Mouse (Mus musculus) midbrain, postnatal 0 days (tissue): ENCODE measurements around the gene Tpcn2. TPM values are rescaled to one million over a fixed set of nuclear protein-coding genes. Genes with fewer than 3 reads are reported as not detected.

Experiments used
- ATAC-seq: fragments of 200-750 bp; cut with Nextera tagmentation; 2 replicates; pipeline ENCODE4 v1.8.0; 2017; ENCODE audit warnings: moderate number of reproducible peaks, mild to moderate bottlenecking, moderate TSS enrichment, moderate library complexity; ENCODE audit not compliant: low FRiP score
- DNase-seq: peaks from one replicate; pipeline ENCODE4 v3.0.0-alpha.2; 2015; ENCODE audit warnings: low spot score
- H3K27ac ChIP-seq: fragments of 300-500 bp; sonication (generic); 2 replicates; pipeline ENCODE4 v1.5.1; 2014; ENCODE audit warnings: low read depth, mild to moderate bottlenecking, low read length, mixed read lengths
- H3K27me3 ChIP-seq: fragments of 300-500 bp; sonication (generic); 2 replicates; pipeline ENCODE4 v1.6.1; 2014; ENCODE audit warnings: low read length, control low read depth, mixed read lengths; ENCODE audit not compliant: insufficient read depth
- H3K36me3 ChIP-seq: fragments of 300-500 bp; sonication (generic); 2 replicates; pipeline ENCODE4 v1.6.1; 2014; ENCODE audit warnings: low read length, control low read depth, mixed read lengths; ENCODE audit not compliant: insufficient read depth
- H3K4me1 ChIP-seq: fragments of 300-500 bp; sonication (generic); 2 replicates; pipeline ENCODE4 v1.6.1; 2014; ENCODE audit warnings: mild to moderate bottlenecking, control low read depth, antibody characterized with exemption, low read length, mixed read lengths; ENCODE audit not compliant: insufficient read depth
- H3K4me2 ChIP-seq: fragments of 300-500 bp; sonication (generic); 2 replicates; pipeline ENCODE4 v1.6.1; 2014; ENCODE audit warnings: low read depth, mild to moderate bottlenecking, low read length, mixed read lengths; ENCODE audit not compliant: poor library complexity, severe bottlenecking
- H3K4me3 ChIP-seq: fragments of 300-500 bp; sonication (generic); 2 replicates; pipeline ENCODE4 v1.5.1; 2014; ENCODE audit warnings: low read depth, mild to moderate bottlenecking, low read length, moderate library complexity
- H3K9ac ChIP-seq: fragments of 300-500 bp; sonication (generic); replicated peaks from 2 replicates; pipeline ENCODE4 v1.6.1; 2014; ENCODE audit warnings: mild to moderate bottlenecking, low read length, moderate library complexity, mixed read lengths; ENCODE audit not compliant: poor library complexity, severe bottlenecking
- H3K9me3 ChIP-seq: fragments of 300-500 bp; sonication (generic); 2 replicates; pipeline ENCODE4 v1.6.1; 2016; ENCODE audit warnings: low read length, control low read depth
- CTCF ChIP-seq: IDR thresholded peaks from 2 replicates; pipeline ENCODE4 v1.5.1; 2016; ENCODE audit warnings: antibody characterized with exemption, mild to moderate bottlenecking
- WGBS: fragments of 180-500 bp; shearing (Covaris S2); extraction: QIAGEN DNeasy Blood & Tissue Kit; methylation state at CpG from one replicate; pipeline ENCODE4 v1.1.7; 2014; 5-methylcytosine and 5-hydroxymethylcytosine counted together
- polyA plus RNA-seq: library from polyadenylated mRNA; unstranded; fragments of >200 nt; fragmentation: Nextera tagmentation; extraction: Ambion mirVana; gene quantifications from 2 replicates; pipeline ENCODE4 v1.2.1, GENCODE M21; 2015
- total RNA-seq: library from RNA; depleted of rRNA; stranded (reverse); fragments of >200 nt; gene quantifications from 2 replicates; pipeline ENCODE4 v1.2.3, GENCODE M21; 2014

Gene Tpcn2
- total and polyA plus RNA-seq, 2 experiments from 2014 or later: 1.5 to 2.8 TPM

DNA sequence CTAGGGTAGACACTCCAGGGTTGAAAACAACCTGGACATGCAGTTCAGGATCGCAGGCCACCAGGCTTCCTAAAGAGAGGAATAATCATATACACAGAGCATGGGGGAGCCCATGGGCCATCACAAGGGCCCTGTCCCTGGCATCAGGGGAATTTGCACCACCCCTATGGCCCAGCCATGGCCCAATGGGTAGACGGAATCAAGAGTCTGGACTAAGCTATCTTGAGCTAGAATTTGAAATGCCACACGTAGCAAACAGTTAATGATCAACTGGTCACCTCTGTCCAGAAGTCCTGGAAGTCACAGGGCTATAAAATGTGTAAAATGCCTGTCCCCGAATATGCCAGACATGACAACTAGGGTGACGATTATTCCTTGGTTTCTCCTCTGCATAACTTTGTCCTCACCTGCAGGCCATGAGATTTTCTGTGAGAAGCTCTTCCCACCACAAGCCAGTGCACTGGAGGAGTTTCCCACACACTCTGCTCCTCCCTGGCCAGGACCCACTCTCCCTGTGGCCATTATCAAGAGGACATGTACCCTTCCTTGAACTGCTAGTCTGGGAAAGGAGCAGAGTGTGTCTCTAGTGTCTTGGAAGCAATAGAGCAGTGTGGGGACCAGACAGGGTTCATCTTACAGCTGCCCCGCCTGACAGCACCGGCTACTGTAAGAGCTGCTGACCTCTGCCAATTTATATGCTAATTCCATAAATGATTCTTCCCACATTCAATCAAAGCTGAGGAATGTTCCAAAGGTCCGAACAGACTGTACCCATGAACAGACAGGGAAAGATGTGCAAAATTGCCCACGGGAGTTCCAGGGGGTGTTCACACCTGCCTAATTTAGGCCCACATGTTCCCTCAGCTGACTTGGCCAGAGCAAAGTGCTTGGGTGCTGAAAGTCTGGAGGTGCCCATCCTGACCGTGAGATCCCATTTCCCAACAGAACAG, 48.7 kb downstream of the Tpcn2 start:
- Histone ChIP-seq H3K27ac (no peak overlapping the region), H3K4me2 (no peak overlapping the region), H3K4me3 (no peak overlapping the region), H3K9ac (no peak overlapping the region), H3K27me3 (no peaks in the 10 kb centered on the region), H3K36me3 (no peaks in the 10 kb centered on the region), H3K4me1 (no peaks in the 10 kb centered on the region), H3K9me3 (no peaks in the 10 kb centered on the region)
- ATAC-seq (no peak), DNase-seq (no peak)
- no peak for TF ChIP-seq CTCF
- WGBS: 84% methylated on average over 10 of the region's 10 CpGs

GRCm38 (mm10) chr7:145231659-145232058, 52.2 kb downstream of the Tpcn2 start:
- Histone ChIP-seq H3K9ac (no peak overlapping the region), H3K27ac (no peak overlapping the region), H3K27me3 (no peaks in the 10 kb centered on the region), H3K4me1 (no peaks in the 10 kb centered on the region), H3K36me3 (no peaks in the 10 kb centered on the region), H3K9me3 (no peaks in the 10 kb centered on the region), H3K4me2 (no peak overlapping the region), H3K4me3 (no peak overlapping the region)
- TF ChIP-seq CTCF: no peak
- no peak for ATAC-seq
- WGBS: 81% methylated on average over 9 of the region's 9 CpGs
- DNase-seq: no peak

GRCm38 (mm10) chr7:145226641-145227040, 57.2 kb downstream of the Tpcn2 start:
- DNase-seq (no peak), ATAC-seq (no peak)
- Histone ChIP-seq H3K4me1 (no peaks in the 10 kb centered on the region), H3K9me3 (no peaks in the 10 kb centered on the region), H3K27ac (no peak overlapping the region), H3K4me2 (no peak overlapping the region), H3K36me3 (no peaks in the 10 kb centered on the region), H3K9ac (no peak overlapping the region), H3K4me3 (no peak overlapping the region), H3K27me3 (no peaks in the 10 kb centered on the region)
- 90% methylated on average over 6 of the region's 6 CpGs for WGBS
- TF ChIP-seq CTCF: no peak

GRCm38 (mm10) chr7:145225626-145226025, 58.2 kb downstream of the Tpcn2 start:
- no peak overlapping the region for H3K9ac ChIP-seq
- no peak overlapping the region for H3K4me2 ChIP-seq
- no peaks in the 10 kb centered on the region for H3K27me3 ChIP-seq
- no peaks in the 10 kb centered on the region for H3K4me1 ChIP-seq
- no peak overlapping the region for H3K4me3 ChIP-seq
- ATAC-seq (no peak), DNase-seq (no peak)
- H3K9me3 ChIP-seq: no peaks in the 10 kb centered on the region
- H3K36me3 ChIP-seq: no peaks in the 10 kb centered on the region
- WGBS: 86% methylated on average over 6 of the region's 6 CpGs
- H3K27ac ChIP-seq: no peak overlapping the region
- no peak for TF ChIP-seq CTCF

DNA sequence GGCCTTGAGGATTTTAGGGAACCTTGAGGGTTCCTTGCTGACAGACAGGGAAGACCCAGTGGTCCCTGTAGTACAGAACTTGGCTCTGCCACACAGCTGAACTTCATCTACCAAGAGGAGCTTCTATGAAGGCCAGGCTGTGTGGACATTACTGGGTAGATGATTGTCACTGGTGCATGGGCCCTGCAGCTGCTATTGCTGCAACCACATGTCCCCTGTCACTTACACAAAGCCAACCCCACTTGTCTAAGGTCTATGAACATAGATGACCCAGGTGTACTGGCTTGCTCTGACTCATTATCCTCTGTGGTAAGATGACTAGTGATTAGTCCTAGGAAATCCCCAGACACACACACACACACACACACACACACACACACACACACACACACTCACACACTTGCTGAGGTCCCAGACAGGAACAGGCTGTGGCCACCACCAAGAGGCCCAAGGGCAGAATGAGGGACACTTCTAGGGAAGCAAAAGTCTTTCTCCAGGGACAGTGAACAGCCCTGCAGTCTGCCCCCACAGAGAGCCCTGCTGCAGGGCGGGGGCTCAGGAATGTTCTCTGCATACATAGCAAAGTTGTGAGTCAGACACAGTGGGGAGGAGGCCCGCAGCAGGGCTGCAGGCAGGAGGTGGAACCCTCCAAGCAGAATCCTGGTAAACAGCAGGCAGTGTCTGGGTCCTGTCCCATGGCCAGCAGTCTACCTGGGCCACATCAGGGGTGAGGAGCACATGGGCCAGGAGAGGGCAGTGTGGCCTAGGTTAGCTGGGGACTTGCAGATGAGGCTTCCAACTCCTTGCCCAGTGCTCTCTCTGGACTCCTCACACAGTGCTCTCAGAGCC, 61.7 kb downstream of the Tpcn2 start:
- H3K27ac ChIP-seq: no peak overlapping the region
- H3K4me3 ChIP-seq: no peak overlapping the region
- H3K9ac ChIP-seq: no peak overlapping the region
- 39% methylated on average over 2 of the region's 2 CpGs for WGBS
- ATAC-seq: no peak
- no peak for DNase-seq
- H3K4me1 ChIP-seq: no peaks in the 10 kb centered on the region
- H3K36me3 ChIP-seq: no peaks in the 10 kb centered on the region
- no peaks in the 10 kb centered on the region for H3K9me3 ChIP-seq
- TF ChIP-seq CTCF: no peak
- H3K27me3 ChIP-seq: no peaks in the 10 kb centered on the region
- H3K4me2 ChIP-seq: no peak overlapping the region

DNA sequence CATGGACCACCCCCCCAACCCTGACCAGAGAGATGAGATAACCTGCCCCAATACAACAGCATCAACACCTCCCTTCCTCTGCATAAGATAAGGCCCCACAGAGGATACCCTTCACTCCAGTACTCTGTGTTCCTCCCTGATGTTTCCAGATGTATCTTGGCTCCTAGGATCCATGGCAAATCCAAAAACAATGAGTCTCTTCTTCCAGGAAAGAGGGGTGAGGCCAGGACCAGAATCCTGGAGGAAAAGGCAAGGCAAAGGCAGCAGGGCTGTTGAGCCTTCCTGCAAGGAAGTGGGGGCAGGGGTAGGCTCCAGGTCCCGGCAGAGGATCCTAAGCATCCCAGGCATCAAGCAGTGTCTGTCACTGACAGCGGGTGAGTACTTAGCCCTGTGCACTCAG, 62.5 kb downstream of the Tpcn2 start:
- ATAC-seq: no peak
- 81% methylated on average over 2 of the region's 2 CpGs for WGBS
- H3K27me3 ChIP-seq: no peaks in the 10 kb centered on the region
- H3K4me3 ChIP-seq: no peak overlapping the region
- TF ChIP-seq CTCF: no peak
- no peaks in the 10 kb centered on the region for H3K9me3 ChIP-seq
- H3K27ac ChIP-seq: no peak overlapping the region
- DNase-seq: no peak
- H3K9ac ChIP-seq: no peak overlapping the region
- H3K36me3 ChIP-seq: no peaks in the 10 kb centered on the region
- no peak overlapping the region for H3K4me2 ChIP-seq
- H3K4me1 ChIP-seq: no peaks in the 10 kb centered on the region
